Mouse (Mus musculus): Measurements from ENCODE around the gene Osbpl11. TPM values are rescaled to one million over a fixed set of nuclear protein-coding genes. Genes with fewer than 3 reads are reported as not detected.
"Not testable (repeated sequence)": the region's sequence is repeated elsewhere in the genome, so short reads cannot be mapped to it uniquely, and the experiment has no call there.

Osbpl11 gene
- 16.7 and 17.5 TPM in 2 replicates for polyA plus RNA-seq (2014; fragmentation: Nextera tagmentation; extraction: Ambion mirVana)

DNA sequence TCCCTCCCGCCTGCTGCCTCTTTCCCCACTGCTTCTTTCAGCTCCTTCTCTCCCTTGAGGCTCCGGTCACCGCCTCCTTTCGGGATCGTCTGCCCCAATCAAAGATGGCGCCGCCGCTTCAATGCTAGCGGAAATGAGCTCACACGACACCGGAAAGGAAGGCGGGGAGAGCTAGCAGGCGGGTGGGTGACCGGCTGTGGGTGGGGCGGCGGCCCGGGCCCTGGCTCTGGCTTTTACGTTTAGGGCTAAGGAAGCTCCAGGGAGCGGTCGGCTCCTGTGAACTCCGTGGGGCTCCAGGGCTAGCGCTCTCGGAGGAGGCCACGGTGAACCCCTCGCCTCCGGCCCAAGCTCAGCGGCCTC, at the start of gene Osbpl11:
Osbpl11 (plus strand) TSS at position 171 of the 360 bp plus-strand sequence.
- peak within 1 kb of the TSS; percentile 94 for H3K9ac ChIP-seq (ENCODE audit: low read length)
- H3K4me3 ChIP-seq (ENCODE audit: control insufficient read depth in 1 of 2, insufficient read depth in 1 of 2, low read depth in 1 of 2, low read length in 2 of 2) = peak within 1 kb of the TSS; percentile 83 to 84
- H3K36me3 ChIP-seq (ENCODE audit: control insufficient read depth, insufficient read depth, low read length) = no peaks in the 10 kb centered on the region; the same call in 1 of the 2 replicates
- peaks cover 0 to 13% of the 10 kb centered on the region in 2 experiments; a peak in 2 of 4 replicates for H3K4me1 ChIP-seq (ENCODE audit: control insufficient read depth in 2 of 2, insufficient read depth in 2 of 2, low read length in 2 of 2)
- H3K27me3 ChIP-seq (ENCODE audit: control insufficient read depth, insufficient read depth, low read length) = no peaks in the 10 kb centered on the region
- under 1% methylated on average over 23 of the region's 27 CpGs for WGBS
- H3K4me2 ChIP-seq (ENCODE audit: low read length) = peak within 1 kb of the TSS; percentile 89
- H3K27ac ChIP-seq (replicated peaks in 1 of 2; ENCODE audit: control insufficient read depth in 1 of 2, insufficient read depth in 1 of 2, low read depth in 2 of 2, low read length in 2 of 2) = peak within 1 kb of the TSS; percentile 83 to 90
- peak; percentile 90 for ATAC-seq (ENCODE audit: insufficient number of reproducible peaks, insufficient read depth, low FRiP score, low read depth)
- no peaks in the 10 kb centered on the region for H3K9me3 ChIP-seq (ENCODE audit: control insufficient read depth, low read length)

DNA sequence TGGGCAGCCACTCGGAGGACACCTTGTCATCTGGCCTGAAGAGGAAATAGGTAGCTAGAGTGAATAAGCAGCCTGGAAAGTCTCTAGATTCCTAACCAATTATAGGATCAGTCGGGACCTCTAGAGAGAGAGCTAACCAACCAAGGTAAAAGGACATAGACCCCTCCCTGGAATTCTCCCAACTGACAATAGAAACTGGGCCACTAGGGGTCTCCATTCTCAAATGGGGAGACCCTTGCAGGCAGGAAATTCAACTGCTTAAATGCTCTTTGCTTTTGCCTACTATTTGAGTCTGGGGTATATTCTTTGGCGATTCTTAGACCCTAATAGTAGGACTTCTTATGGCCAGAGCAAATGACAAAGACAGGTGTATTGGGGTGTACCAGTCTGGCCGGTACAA, 49.7 kb upstream of the Osbpl11 start:
- H3K4me2 ChIP-seq (ENCODE audit: low read length) = no peak overlapping the region
- H3K4me1 ChIP-seq (ENCODE audit: control insufficient read depth in 2 of 2, insufficient read depth in 2 of 2, low read length in 2 of 2) = peaks cover 3 to 8% of the 10 kb centered on the region in 2 experiments
- no peak overlapping the region for H3K4me3 ChIP-seq (ENCODE audit: control insufficient read depth in 1 of 2, insufficient read depth in 1 of 2, low read depth in 1 of 2, low read length in 2 of 2)
- H3K27ac ChIP-seq (replicated peaks in 1 of 2; ENCODE audit: control insufficient read depth in 1 of 2, insufficient read depth in 1 of 2, low read depth in 2 of 2, low read length in 2 of 2) = no peak overlapping the region
- peaks cover 2% of the 10 kb centered on the region; the same call in 1 of the 2 replicates for H3K27me3 ChIP-seq (ENCODE audit: control insufficient read depth, insufficient read depth, low read length)
- H3K9me3 ChIP-seq (ENCODE audit: control insufficient read depth, low read length) = no peaks in the 10 kb centered on the region
- no peaks in the 10 kb centered on the region for H3K36me3 ChIP-seq (ENCODE audit: control insufficient read depth, insufficient read depth, low read length)
- 51% methylated on average over 4 of the region's 4 CpGs for WGBS
- ATAC-seq (ENCODE audit: insufficient number of reproducible peaks, insufficient read depth, low FRiP score, low read depth) = no peak
- H3K9ac ChIP-seq (ENCODE audit: low read length) = no peak overlapping the region

DNA sequence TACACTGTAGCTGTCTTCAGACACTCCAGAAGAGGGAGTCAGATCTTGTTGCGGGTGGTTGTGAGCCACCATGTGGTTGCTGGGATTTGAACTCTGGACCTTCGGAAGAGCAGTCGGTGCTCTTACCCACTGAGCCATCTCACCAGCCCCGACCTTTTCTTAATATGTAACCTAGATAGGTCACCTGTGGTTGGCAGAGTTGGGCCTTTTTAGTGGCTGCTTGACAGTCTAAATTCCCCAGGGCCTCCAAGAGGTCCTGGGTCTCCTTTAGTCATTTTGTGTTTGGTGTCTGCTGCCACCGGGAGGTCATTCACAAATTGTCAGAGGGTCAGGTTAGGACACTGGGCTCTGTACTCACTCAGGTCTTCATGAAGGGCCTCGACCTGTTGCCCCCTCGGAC, 45.8 kb upstream of the Osbpl11 start:
- ATAC-seq (ENCODE audit: insufficient number of reproducible peaks, insufficient read depth, low FRiP score, low read depth); H3K9ac ChIP-seq (ENCODE audit: low read length); H3K36me3 ChIP-seq (ENCODE audit: control insufficient read depth, insufficient read depth, low read length); H3K4me1 ChIP-seq (ENCODE audit: control insufficient read depth in 2 of 2, insufficient read depth in 2 of 2, low read length in 2 of 2); H3K4me3 ChIP-seq (ENCODE audit: control insufficient read depth in 1 of 2, insufficient read depth in 1 of 2, low read depth in 1 of 2, low read length in 2 of 2); H3K27me3 ChIP-seq (ENCODE audit: control insufficient read depth, insufficient read depth, low read length); H3K4me2 ChIP-seq (ENCODE audit: low read length); H3K9me3 ChIP-seq (ENCODE audit: control insufficient read depth, low read length); H3K27ac ChIP-seq (replicated peaks in 1 of 2; ENCODE audit: control insufficient read depth in 1 of 2, insufficient read depth in 1 of 2, low read depth in 2 of 2, low read length in 2 of 2): not testable (repeated sequence)
- WGBS = 77% methylated on average over 6 of the region's 7 CpGs

DNA sequence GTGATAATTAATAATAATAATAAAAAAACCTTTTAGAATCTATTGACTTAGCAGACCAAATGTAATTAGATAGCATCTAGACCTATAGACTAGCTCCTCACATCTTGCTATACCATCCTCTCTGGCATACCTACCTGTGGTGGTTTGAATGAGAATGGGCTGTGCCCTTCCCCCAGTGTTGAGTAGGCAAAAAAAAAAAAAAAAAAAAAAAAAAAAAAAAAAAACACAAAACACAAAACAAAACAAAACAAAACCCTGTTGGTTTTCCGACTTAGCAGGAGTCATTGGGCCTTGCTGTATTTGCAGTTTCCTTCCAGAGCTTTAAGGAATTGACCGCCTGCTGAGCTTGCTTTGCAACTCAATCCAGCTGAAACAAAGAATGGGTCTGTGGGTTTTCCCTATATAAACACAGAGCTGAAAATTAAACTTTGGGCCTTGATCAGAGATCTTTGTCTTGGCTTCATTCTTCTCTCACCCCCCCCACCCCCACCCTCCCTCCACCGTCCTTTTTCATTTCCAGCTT, 43.1 kb upstream of the Osbpl11 start:
- Histone ChIP-seq H3K4me1 (ENCODE audit: control insufficient read depth in 2 of 2, insufficient read depth in 2 of 2, low read length in 2 of 2) (no peaks in the 10 kb centered on the region), H3K27me3 (ENCODE audit: control insufficient read depth, insufficient read depth, low read length) (no peaks in the 10 kb centered on the region), H3K36me3 (ENCODE audit: control insufficient read depth, insufficient read depth, low read length) (no peaks in the 10 kb centered on the region), H3K9ac (ENCODE audit: low read length) (no peak overlapping the region), H3K4me2 (ENCODE audit: low read length) (no peak overlapping the region), H3K9me3 (ENCODE audit: control insufficient read depth, low read length) (peaks cover 4% of the 10 kb centered on the region; the same call in 1 of the 2 replicates), H3K27ac (replicated peaks in 1 of 2; ENCODE audit: control insufficient read depth in 1 of 2, insufficient read depth in 1 of 2, low read depth in 2 of 2, low read length in 2 of 2) (no peak overlapping the region), H3K4me3 (ENCODE audit: control insufficient read depth in 1 of 2, insufficient read depth in 1 of 2, low read depth in 1 of 2, low read length in 2 of 2) (no peak overlapping the region)
- no peak for ATAC-seq (ENCODE audit: insufficient number of reproducible peaks, insufficient read depth, low FRiP score, low read depth)
- WGBS = 59% methylated on average over 3 of the region's 3 CpGs

DNA sequence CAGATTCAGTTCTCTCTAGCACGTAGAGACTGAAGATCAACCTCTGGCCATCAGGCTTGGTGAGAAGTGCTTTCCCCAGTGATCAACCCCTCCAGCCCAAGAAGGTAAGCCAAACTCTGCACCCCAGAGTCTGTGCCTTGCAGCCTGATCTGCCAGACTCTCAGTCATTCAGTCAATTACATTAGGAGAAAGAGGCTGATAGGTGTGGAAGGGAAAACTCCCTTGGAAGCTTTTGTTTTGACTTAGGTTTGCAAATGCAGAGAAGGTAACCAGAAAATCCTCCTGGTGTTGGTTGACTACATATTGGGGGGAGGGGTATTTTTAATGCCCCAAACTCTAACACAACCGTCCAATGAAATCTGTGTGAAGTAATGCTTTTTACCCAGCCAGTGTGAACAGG, 41.4 kb upstream of the Osbpl11 start:
- Histone ChIP-seq H3K4me2 (ENCODE audit: low read length) (no peak overlapping the region), H3K4me1 (ENCODE audit: control insufficient read depth in 2 of 2, insufficient read depth in 2 of 2, low read length in 2 of 2) (no peaks in the 10 kb centered on the region), H3K4me3 (ENCODE audit: control insufficient read depth in 1 of 2, insufficient read depth in 1 of 2, low read depth in 1 of 2, low read length in 2 of 2) (no peak overlapping the region), H3K36me3 (ENCODE audit: control insufficient read depth, insufficient read depth, low read length) (no peaks in the 10 kb centered on the region), H3K9ac (ENCODE audit: low read length) (no peak overlapping the region), H3K9me3 (ENCODE audit: control insufficient read depth, low read length) (peaks cover 4% of the 10 kb centered on the region; the same call in 1 of the 2 replicates), H3K27ac (replicated peaks in 1 of 2; ENCODE audit: control insufficient read depth in 1 of 2, insufficient read depth in 1 of 2, low read depth in 2 of 2, low read length in 2 of 2) (no peak overlapping the region), H3K27me3 (ENCODE audit: control insufficient read depth, insufficient read depth, low read length) (no peaks in the 10 kb centered on the region)
- 67% methylated on average over 2 of the region's 2 CpGs for WGBS
- ATAC-seq (ENCODE audit: insufficient number of reproducible peaks, insufficient read depth, low FRiP score, low read depth) = no peak

DNA sequence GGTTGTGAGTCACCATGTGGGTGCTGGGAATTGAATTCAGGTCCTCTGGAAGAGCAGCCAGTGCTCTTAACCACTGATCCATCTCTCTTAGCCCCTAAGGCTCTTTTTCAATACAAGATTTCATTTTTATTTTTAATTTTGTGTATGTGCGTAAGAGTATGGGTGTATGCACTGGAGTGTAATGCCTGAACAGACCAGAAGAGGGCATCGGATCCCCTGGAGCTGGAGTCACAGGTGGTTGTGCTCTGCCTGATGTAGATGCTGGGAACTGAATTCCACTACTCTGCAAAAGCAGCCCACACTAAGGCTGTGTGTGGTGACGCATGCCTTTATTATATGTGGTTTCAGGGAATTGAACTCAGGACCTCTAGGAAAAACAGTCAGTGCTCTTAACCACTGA, 38.7 kb upstream of the Osbpl11 start:
- Histone ChIP-seq H3K9ac (ENCODE audit: low read length) (no peak overlapping the region), H3K4me1 (ENCODE audit: control insufficient read depth in 2 of 2, insufficient read depth in 2 of 2, low read length in 2 of 2) (no peaks in the 10 kb centered on the region), H3K36me3 (ENCODE audit: control insufficient read depth, insufficient read depth, low read length) (no peaks in the 10 kb centered on the region), H3K27me3 (ENCODE audit: control insufficient read depth, insufficient read depth, low read length) (no peaks in the 10 kb centered on the region), H3K4me3 (ENCODE audit: control insufficient read depth in 1 of 2, insufficient read depth in 1 of 2, low read depth in 1 of 2, low read length in 2 of 2) (no peak overlapping the region), H3K27ac (replicated peaks in 1 of 2; ENCODE audit: control insufficient read depth in 1 of 2, insufficient read depth in 1 of 2, low read depth in 2 of 2, low read length in 2 of 2) (no peak overlapping the region), H3K9me3 (ENCODE audit: control insufficient read depth, low read length) (peaks cover 4% of the 10 kb centered on the region; the same call in 1 of the 2 replicates), H3K4me2 (ENCODE audit: low read length) (no peak overlapping the region)
- ATAC-seq (ENCODE audit: insufficient number of reproducible peaks, insufficient read depth, low FRiP score, low read depth) = no peak
- 88% methylated on average over 3 of the region's 3 CpGs for WGBS

DNA sequence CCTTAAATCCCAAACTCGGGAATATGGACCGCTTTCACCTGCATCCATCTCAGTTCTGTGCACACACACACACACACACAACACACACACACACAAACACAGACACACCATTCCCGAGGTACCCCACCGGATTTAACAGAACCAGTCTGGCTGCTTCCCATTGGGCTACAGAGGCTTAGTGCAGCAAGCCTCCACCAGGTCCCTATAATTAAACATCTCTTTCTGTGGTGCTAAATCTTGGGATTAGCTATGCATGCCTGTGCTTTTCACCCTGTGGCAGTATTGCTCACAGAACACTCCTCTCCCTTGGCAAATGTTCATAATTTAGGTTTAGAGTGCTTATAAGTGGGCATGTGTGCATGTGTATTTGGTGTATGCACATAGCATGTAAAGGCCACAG, 36.7 kb upstream of the Osbpl11 start:
- no peaks in the 10 kb centered on the region for H3K36me3 ChIP-seq (ENCODE audit: control insufficient read depth, insufficient read depth, low read length)
- 78% methylated on average over 4 of the region's 4 CpGs for WGBS
- H3K4me2 ChIP-seq (ENCODE audit: low read length) = no peak overlapping the region
- ATAC-seq (ENCODE audit: insufficient number of reproducible peaks, insufficient read depth, low FRiP score, low read depth) = no peak
- no peak overlapping the region for H3K27ac ChIP-seq (replicated peaks in 1 of 2; ENCODE audit: control insufficient read depth in 1 of 2, insufficient read depth in 1 of 2, low read depth in 2 of 2, low read length in 2 of 2)
- H3K4me3 ChIP-seq (ENCODE audit: control insufficient read depth in 1 of 2, insufficient read depth in 1 of 2, low read depth in 1 of 2, low read length in 2 of 2) = no peak overlapping the region
- H3K9me3 ChIP-seq (ENCODE audit: control insufficient read depth, low read length) = peaks cover 4% of the 10 kb centered on the region; the same call in 1 of the 2 replicates
- no peaks in the 10 kb centered on the region for H3K4me1 ChIP-seq (ENCODE audit: control insufficient read depth in 2 of 2, insufficient read depth in 2 of 2, low read length in 2 of 2)
- H3K9ac ChIP-seq (ENCODE audit: low read length) = no peak overlapping the region
- H3K27me3 ChIP-seq (ENCODE audit: control insufficient read depth, insufficient read depth, low read length) = no peaks in the 10 kb centered on the region

DNA sequence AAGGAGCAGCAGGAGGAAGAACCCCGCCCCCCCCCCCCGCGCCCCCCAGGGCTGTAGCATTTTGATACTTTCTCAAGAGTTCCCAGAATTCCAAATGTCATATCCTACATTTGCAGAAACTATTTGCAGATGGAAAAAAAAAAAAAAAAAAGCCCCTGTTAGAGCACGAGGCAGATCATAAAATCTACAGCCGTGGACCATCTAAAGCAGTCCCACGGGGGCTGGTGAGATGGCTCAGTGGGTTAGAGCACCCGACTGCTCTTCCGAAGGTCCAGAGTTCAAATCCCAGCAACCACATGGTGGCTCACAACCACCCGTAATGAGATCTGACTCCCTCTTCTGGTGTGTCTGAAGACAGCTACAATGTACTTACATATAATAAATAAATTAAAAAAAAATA, 34.0 kb upstream of the Osbpl11 start:
- WGBS = 78% methylated on average over 9 of the region's 9 CpGs

More for the DNA sequence above, 34.0 kb upstream of the Osbpl11 start:
- H3K9me3 ChIP-seq (ENCODE audit: control insufficient read depth, low read length); H3K27me3 ChIP-seq (ENCODE audit: control insufficient read depth, insufficient read depth, low read length); ATAC-seq (ENCODE audit: insufficient number of reproducible peaks, insufficient read depth, low FRiP score, low read depth); H3K36me3 ChIP-seq (ENCODE audit: control insufficient read depth, insufficient read depth, low read length); H3K27ac ChIP-seq (replicated peaks in 1 of 2; ENCODE audit: control insufficient read depth in 1 of 2, insufficient read depth in 1 of 2, low read depth in 2 of 2, low read length in 2 of 2); H3K4me3 ChIP-seq (ENCODE audit: control insufficient read depth in 1 of 2, insufficient read depth in 1 of 2, low read depth in 1 of 2, low read length in 2 of 2); H3K9ac ChIP-seq (ENCODE audit: low read length); H3K4me2 ChIP-seq (ENCODE audit: low read length); H3K4me1 ChIP-seq (ENCODE audit: control insufficient read depth in 2 of 2, insufficient read depth in 2 of 2, low read length in 2 of 2): not testable (repeated sequence)

All from heart, embryonic 14.5 days (tissue).